Mouse (Mus musculus) cortical plate, adult 2 months (tissue): ENCODE measurements around the gene Nt5e. TPM values are rescaled to one million over a fixed set of nuclear protein-coding genes. Genes with fewer than 3 reads are reported as not detected.
"Not testable (repeated sequence)": the region's sequence is repeated elsewhere in the genome, so short reads cannot be mapped to it uniquely, and the experiment has no call there.

ENCODE experiments used
- H3K27ac ChIP-seq: fragments of 200-500 bp; 2 replicates; pipeline ENCODE4 v1.5.1; 2012; ENCODE audit warnings: low read length, control low read depth, inconsistent platforms; ENCODE audit not compliant: insufficient read depth
- H3K4me1 ChIP-seq: fragments of 200-500 bp; 2 replicates; pipeline ENCODE4 v1.6.1; 2011; ENCODE audit warnings: low read length; ENCODE audit not compliant: control insufficient read depth, insufficient read depth
- H3K4me3 ChIP-seq: fragments of 200-500 bp; 2 replicates; pipeline ENCODE4 v1.5.1; 2011; ENCODE audit warnings: mild to moderate bottlenecking, low read length, control low read depth; ENCODE audit not compliant: insufficient read depth
- CTCF ChIP-seq: fragments of 200-500 bp; IDR thresholded peaks from 2 replicates; pipeline ENCODE4 v1.5.1; 2011; ENCODE audit warnings: mild to moderate bottlenecking, control low read depth, low read length; ENCODE audit not compliant: insufficient read depth; ENCODE audit errors: extremely low read depth
- POLR2A ChIP-seq: fragments of 200-500 bp; IDR thresholded peaks from 2 replicates; pipeline ENCODE4 v1.6.1; 2011; ENCODE audit warnings: mild to moderate bottlenecking, low read length, control low read depth; ENCODE audit not compliant: insufficient read depth; ENCODE audit errors: extremely low read depth
- polyA plus RNA-seq: library from polyadenylated mRNA; depleted of rRNA; stranded (reverse); fragments of >200 nt; gene quantifications from 2 replicates; pipeline ENCODE4 v1.2.3, GENCODE M21; 2012; rRNA removed

The Nt5e gene
- polyA plus RNA-seq = 2.7 and 3.1 TPM in 2 replicates

DNA sequence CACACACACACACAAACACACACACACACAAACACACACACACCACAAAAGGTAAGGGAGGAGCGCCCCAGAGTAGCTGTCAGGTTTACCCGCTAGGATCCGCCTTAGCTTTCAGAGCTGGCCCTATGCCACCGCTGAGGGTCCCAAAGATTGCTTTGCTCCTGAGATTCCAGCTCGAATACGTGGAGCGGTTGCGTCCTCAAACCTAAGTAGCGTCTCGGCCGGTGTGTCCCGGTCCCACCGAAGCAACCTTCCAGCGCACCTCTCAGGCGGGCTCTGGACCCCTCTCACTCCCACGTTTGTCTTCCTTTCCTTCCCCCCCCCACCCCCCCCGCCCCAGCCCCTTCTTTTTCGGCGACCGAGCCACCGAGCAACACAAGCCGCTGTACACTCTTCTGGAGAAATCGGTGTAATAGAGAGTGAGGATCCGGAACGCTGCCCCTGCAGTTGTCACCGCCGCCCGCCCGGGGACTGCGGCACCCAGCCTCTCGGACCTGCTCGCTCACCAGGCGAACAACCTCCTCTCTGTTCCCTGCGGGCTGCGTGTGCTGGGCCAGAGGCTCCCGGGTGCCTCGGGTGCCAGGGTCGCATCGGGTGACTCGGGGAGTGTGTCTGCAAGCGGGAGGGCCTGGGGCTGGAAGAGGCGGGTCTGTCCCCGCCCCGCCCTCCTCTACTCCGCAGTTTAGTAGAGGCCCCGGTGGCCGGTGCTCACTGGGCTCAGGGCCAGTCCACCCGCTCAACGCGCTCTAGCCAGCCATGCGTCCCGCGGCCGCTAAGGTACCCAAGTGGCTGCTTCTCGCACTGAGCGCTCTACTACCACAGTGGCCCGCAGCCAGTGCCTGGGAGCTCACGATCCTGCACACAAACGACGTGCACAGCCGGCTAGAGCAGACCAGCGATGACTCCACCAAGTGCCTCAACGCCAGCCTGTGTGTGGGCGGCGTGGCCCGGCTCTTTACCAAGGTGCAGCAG, at the start of gene Nt5e:
Gene Nt5e, plus strand, starts transcription at position 268 of the 972 bp plus-strand sequence.
- Histone ChIP-seq H3K4me3 (peak within 1 kb of the TSS; percentile 42), H3K4me1 (no peaks in the 10 kb centered on the region), H3K27ac (no peak within 1 kb of the TSS)
- TF ChIP-seq POLR2A (no peak), CTCF (no peak)

DNA sequence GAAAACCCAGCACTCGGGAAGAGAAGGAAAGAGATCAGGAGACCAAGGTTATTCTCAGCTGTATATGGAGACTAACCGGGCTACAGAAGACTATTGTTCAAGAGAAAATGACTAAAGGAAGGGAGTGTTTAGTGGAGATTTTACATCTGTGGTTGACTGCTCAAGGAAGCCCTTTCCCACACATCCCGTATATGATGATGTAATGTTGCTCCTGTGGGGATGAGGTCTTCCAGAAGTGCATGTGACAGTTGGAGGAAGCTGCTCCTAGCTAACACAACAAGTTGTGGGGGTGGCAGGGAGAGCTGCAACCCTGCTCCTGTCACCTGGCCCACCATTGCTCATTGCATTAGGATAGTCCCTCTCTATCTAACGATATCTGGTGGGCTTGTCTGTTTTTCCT, 49.4 kb upstream of the Nt5e start:
- no peak overlapping the region for H3K27ac ChIP-seq
- TF ChIP-seq POLR2A = no peak
- no peak for TF ChIP-seq CTCF
- H3K4me1 ChIP-seq = no peaks in the 10 kb centered on the region
- H3K4me3 ChIP-seq = no peak overlapping the region

DNA sequence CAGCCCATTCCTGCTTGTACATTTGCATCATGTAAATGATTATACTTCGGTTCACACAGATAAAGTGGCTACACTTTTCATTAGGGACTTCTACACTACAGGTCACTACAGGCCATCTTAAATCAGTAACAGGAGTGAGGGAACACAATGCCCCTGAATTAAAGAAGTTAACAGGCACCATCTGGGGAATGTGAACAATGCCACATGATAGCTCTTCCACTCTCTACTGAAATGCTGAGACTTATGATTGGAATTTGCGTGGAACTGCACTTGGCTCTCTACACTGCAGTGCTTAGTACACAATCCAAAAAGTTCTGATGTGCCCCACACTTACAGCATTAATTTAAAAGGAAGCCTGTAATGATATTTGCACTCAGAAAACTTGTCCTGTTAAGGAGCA, 47.3 kb upstream of the Nt5e start:
- Histone ChIP-seq H3K4me1 (no peaks in the 10 kb centered on the region), H3K4me3 (no peak overlapping the region), H3K27ac (no peak overlapping the region)
- no peak for TF ChIP-seq CTCF

DNA sequence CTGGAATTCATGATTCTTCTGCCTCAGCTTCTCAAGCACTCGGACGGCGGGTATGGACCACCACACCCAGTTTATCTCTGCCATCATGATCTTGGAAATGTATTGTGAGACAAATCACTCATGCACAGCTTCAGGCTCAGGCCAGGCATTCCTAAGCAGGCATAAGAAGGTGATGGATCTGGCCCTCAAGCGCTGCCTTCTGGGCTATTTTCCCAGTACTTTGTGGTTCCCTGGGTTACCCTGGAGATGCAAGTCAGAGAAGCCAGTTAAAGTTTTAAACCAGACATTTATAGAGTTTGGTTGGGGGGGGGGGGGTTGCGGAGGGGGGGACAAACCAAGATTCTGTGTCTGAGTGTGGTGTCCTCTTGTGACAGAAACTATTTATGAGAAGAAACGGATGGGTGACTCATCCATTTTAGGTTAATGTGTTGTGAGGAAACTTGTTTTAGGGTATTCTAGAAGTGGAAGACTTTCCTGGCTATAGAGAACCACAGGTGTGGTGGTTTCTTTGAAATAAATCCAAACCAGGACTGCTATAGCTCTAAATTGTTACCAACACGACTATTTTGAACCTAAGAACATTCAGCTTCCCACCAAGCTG, 37.3 kb upstream of the Nt5e start:
- Histone ChIP-seq H3K4me3 (no peak overlapping the region), H3K27ac (no peak overlapping the region), H3K4me1 (no peaks in the 10 kb centered on the region)
- TF ChIP-seq CTCF (no peak), POLR2A (no peak)

DNA sequence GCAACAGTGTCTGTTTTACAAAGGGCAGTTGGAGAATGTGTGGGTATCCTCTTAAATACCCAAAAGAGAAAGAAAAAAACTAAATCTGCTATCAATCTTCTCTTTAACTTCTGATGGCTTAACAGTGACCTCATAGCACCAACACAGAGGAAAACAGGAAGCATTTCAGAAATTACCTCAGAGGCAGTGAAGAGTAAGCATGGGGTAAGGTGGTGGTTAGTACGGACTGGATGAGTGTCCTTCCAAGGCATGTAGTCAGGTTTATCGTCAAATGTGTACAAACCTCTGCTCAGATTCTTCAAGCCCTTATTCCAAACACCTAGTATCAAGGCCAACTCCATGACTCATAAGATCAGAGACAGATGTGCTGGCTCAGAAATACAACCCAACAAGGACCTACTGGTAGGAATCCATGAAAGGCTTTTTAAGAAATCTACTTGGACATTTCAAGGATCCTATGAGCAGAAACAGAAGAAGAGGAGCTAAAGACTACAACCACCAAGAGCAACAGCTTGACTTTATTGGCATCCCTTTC, 34.1 kb upstream of the Nt5e start:
- TF ChIP-seq POLR2A (no peak), CTCF (no peak)
- no peaks in the 10 kb centered on the region for H3K4me1 ChIP-seq
- H3K4me3 ChIP-seq = no peak overlapping the region
- H3K27ac ChIP-seq = no peak overlapping the region

DNA sequence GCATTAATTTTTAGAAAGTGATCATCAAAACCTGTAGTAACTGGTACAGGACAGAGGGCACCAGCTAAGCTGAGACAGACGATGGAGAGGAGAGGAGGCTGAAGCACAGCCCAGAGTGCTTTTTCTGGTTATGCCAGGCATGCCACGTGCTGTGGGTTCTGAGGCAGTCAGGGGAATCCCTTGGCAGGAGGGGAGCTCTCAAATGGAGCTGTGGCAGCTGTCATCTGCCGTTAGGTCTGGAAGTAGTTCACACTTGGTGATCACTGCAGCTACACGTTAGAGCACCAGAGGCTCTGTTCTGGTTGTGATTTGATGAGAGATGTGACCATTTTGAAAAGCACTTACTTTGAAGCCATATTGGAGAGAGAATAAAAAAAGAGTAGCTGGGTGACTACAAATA, 31.2 kb upstream of the Nt5e start:
- Histone ChIP-seq H3K27ac (no peak overlapping the region), H3K4me3 (no peak overlapping the region), H3K4me1 (no peaks in the 10 kb centered on the region)
- TF ChIP-seq POLR2A = no peak
- no peak for TF ChIP-seq CTCF

DNA sequence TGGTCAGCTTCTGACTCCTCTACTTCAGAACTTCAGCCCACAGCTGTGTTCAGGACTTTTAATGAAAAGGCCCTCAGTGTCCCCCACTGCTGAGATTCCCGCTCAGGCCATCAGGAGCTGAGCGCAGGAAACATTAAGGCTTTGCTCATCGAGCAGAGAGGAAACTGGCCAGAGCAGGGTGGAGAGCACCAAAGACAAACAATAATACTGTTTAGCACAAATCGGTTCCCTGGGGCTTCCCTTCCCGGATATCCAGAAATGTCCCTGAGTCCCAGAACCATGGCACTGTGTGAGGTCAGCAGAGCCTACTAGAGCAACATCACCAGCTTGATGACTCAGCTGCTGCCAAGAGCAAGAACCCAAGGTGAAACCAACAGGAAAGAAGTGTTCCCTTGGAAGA, 30.7 kb upstream of the Nt5e start:
- TF ChIP-seq POLR2A (no peak), CTCF (no peak)
- Histone ChIP-seq H3K4me1 (no peaks in the 10 kb centered on the region), H3K27ac (no peak overlapping the region), H3K4me3 (no peak overlapping the region)

DNA sequence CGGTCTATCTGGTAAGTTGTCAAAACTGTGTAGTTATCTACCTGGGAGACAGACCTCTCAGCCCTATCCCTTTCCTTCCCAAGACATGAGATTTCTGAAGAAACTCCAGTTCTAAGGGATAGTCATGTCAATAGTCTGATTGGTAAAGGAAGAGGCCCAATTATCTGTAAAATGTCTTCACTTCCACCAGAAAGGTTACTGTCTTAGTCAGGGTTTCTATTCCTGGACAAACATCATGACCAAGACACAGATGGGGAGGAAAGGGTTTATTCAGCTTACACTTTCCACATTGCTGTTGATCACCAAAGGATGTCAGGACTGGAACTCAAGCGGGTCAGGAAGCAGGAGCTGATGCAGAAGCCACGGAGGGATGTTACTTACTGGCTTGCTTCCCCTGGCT, 29.8 kb upstream of the Nt5e start:
- not testable (repeated sequence) for H3K4me1 ChIP-seq, H3K27ac ChIP-seq, H3K4me3 ChIP-seq

DNA sequence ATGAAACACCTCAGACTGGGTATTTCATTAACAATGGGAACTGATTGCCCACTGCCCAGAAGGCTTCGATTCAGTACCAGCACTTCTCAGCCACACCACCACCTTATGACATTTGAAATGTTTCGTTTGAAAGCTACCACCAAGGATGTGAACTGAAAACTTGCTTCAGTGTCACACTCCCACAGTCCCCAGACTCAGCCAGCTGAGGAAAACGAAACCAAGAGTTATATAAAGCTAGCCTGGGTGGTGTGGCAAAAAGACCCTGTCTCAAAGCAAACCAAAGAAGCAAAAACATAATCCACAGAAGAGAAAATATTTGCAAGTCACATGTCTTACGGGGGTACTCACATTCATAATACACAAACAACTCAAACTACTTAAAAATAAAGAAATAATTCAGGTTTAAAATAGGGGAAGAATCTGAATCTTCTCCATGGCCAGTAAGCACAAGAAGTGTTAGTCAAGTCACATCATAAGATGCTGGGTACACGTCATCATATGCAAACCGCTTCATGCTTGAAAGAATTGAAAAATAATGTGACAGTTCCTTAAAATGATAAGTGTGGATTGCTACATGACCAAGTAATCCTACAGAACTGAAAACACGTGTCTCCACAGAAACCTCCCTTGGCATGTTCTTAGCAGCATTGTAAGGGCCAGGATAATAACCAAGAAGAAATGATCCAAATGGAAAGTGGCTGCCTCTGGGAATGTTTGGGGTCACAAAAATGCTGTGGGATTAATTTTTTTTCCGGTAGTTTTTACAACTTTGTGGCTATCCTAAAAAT, 28.9 kb upstream of the Nt5e start:
- Histone ChIP-seq H3K4me1 (no peaks in the 10 kb centered on the region), H3K27ac (no peak overlapping the region), H3K4me3 (no peak overlapping the region)
- TF ChIP-seq POLR2A = no peak
- TF ChIP-seq CTCF = no peak
